Mouse (Mus musculus): ENCODE measurements around the gene AC124108.1. TPM values are rescaled to one million over a fixed set of nuclear protein-coding genes. Genes with fewer than 3 reads are reported as not detected.

AC124108.1 gene
- not detected in 2 replicates for polyA plus RNA-seq (2016; fragmentation: Nextera tagmentation; extraction: Ambion mirVana)

GRCm38 (mm10) chr1:132191093-132191785, at the start of gene AC124108.1, which contains the start of gene Lemd1:
Gene AC124108.1, plus strand, starts transcription at chr1:132191457.
Gene Lemd1, plus strand, starts transcription at chr1:132191431.
- Histone ChIP-seq H3K9ac (peak within 1 kb of the TSS; percentile 60; the same call in 1 of the 2 replicates), H3K9me3 (replicated peaks) (no peaks in the 10 kb centered on the region), H3K4me1 (replicated peaks) (peaks cover 42% of the 10 kb centered on the region), H3K36me3 (no peaks in the 10 kb centered on the region), H3K27ac (ENCODE audit: poor library complexity, severe bottlenecking) (no peak within 1 kb of the TSS), H3K4me3 (peak within 1 kb of the TSS; percentile 56), H3K4me2 (peak within 1 kb of the TSS; percentile 79), H3K27me3 (replicated peaks) (peaks cover 91% of the 10 kb centered on the region)
- ATAC-seq (ENCODE audit: insufficient number of reproducible peaks, low FRiP score), result no peak
- WGBS, result under 1% methylated on average over 34 of the region's 34 CpGs

DNA sequence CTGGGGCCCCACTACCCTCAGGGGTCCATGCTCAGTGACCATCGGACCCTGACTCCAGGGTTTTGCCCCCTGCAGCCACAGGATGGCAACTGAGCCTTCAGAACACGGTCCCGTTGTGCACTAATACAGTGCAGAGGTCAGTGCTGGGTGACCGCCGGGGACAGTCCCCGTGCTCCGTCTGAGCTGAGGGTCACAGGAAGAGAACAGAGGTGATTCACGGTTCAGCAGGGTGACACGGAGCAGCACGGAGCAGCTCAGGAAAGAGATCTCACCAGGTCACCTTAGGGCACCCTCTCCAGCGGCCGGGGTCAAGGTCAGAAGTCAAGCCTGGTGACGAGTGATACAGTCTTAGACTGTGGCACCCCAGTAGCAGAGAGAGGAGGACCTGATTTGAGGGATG, 49.5 kb upstream of the AC124108.1 start:
- H3K9me3 ChIP-seq (replicated peaks), result no peaks in the 10 kb centered on the region
- no peaks in the 10 kb centered on the region for H3K27me3 ChIP-seq (replicated peaks)
- H3K9ac ChIP-seq, result no peak overlapping the region
- no peak for ATAC-seq (ENCODE audit: insufficient number of reproducible peaks, low FRiP score)
- no peak overlapping the region for H3K27ac ChIP-seq (ENCODE audit: poor library complexity, severe bottlenecking)
- H3K4me3 ChIP-seq, result no peak overlapping the region
- peaks cover 24% of the 10 kb centered on the region for H3K4me1 ChIP-seq (replicated peaks)
- 67% methylated on average over 13 of the region's 13 CpGs for WGBS
- no peaks in the 10 kb centered on the region for H3K36me3 ChIP-seq
- H3K4me2 ChIP-seq, result no peak overlapping the region

GRCm38 (mm10) chr1:132143079-132143478, 48.2 kb upstream of the AC124108.1 start:
- Histone ChIP-seq H3K4me1 (replicated peaks) (peaks cover 19% of the 10 kb centered on the region), H3K9me3 (replicated peaks) (no peaks in the 10 kb centered on the region), H3K4me3 (no peak overlapping the region), H3K4me2 (no peak overlapping the region), H3K27me3 (replicated peaks) (no peaks in the 10 kb centered on the region), H3K27ac (ENCODE audit: poor library complexity, severe bottlenecking) (no peak overlapping the region), H3K9ac (no peak overlapping the region), H3K36me3 (no peaks in the 10 kb centered on the region)
- no peak for ATAC-seq (ENCODE audit: insufficient number of reproducible peaks, low FRiP score)
- 50% methylated on average over 5 of the region's 5 CpGs for WGBS

GRCm38 (mm10) chr1:132143730-132144129, 47.5 kb upstream of the AC124108.1 start:
- no peak overlapping the region for H3K4me2 ChIP-seq
- ATAC-seq (ENCODE audit: insufficient number of reproducible peaks, low FRiP score), result no peak
- no peaks in the 10 kb centered on the region for H3K36me3 ChIP-seq
- no peaks in the 10 kb centered on the region for H3K9me3 ChIP-seq (replicated peaks)
- 66% methylated on average over 4 of the region's 4 CpGs for WGBS
- peaks cover 12% of the 10 kb centered on the region for H3K4me1 ChIP-seq (replicated peaks)
- H3K27ac ChIP-seq (ENCODE audit: poor library complexity, severe bottlenecking), result no peak overlapping the region
- no peaks in the 10 kb centered on the region for H3K27me3 ChIP-seq (replicated peaks)
- H3K9ac ChIP-seq, result no peak overlapping the region
- H3K4me3 ChIP-seq, result no peak overlapping the region

- H3K4me1 ChIP-seq (replicated peaks), result peaks cover 11% of the 10 kb centered on the region
- no peak overlapping the region for H3K4me2 ChIP-seq
- H3K36me3 ChIP-seq, result no peaks in the 10 kb centered on the region
- H3K4me3 ChIP-seq, result no peak overlapping the region
- H3K27me3 ChIP-seq (replicated peaks), result no peaks in the 10 kb centered on the region
- no peak for ATAC-seq (ENCODE audit: insufficient number of reproducible peaks, low FRiP score)
- WGBS, result 56% methylated on average over 2 of the region's 2 CpGs
- H3K27ac ChIP-seq (ENCODE audit: poor library complexity, severe bottlenecking), result no peak overlapping the region
- H3K9ac ChIP-seq, result no peak overlapping the region
- H3K9me3 ChIP-seq (replicated peaks), result no peaks in the 10 kb centered on the region
Observed at GRCm38 (mm10) chr1:132144223-132144622, 47.0 kb upstream of the AC124108.1 start.

DNA sequence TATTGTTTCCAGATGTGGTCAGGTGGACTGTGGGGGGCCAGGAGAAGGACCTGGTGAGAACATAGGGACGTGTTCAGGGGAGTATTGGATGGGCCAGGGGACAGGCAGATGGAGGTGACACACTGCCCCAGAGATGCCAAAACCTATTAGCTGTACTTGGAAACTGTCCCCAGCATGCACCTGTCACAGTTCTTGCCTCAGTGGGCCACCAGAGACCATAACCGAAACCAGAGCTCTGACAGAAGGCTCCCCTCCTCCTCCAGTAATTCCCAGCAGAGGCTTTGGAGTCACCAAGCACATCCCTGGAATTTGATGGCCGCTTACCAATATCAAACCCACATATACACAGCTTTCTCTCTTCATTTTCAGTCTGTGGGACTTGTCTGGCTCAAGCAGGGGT, 46.4 kb upstream of the AC124108.1 start:
- WGBS, result 75% methylated on average over 3 of the region's 3 CpGs
- Histone ChIP-seq H3K36me3 (no peaks in the 10 kb centered on the region), H3K9ac (no peak overlapping the region), H3K27me3 (replicated peaks) (no peaks in the 10 kb centered on the region), H3K4me3 (no peak overlapping the region), H3K9me3 (replicated peaks) (no peaks in the 10 kb centered on the region), H3K27ac (ENCODE audit: poor library complexity, severe bottlenecking) (no peak overlapping the region), H3K4me2 (no peak overlapping the region), H3K4me1 (replicated peaks) (peaks cover 9% of the 10 kb centered on the region)
- ATAC-seq (ENCODE audit: insufficient number of reproducible peaks, low FRiP score), result no peak

DNA sequence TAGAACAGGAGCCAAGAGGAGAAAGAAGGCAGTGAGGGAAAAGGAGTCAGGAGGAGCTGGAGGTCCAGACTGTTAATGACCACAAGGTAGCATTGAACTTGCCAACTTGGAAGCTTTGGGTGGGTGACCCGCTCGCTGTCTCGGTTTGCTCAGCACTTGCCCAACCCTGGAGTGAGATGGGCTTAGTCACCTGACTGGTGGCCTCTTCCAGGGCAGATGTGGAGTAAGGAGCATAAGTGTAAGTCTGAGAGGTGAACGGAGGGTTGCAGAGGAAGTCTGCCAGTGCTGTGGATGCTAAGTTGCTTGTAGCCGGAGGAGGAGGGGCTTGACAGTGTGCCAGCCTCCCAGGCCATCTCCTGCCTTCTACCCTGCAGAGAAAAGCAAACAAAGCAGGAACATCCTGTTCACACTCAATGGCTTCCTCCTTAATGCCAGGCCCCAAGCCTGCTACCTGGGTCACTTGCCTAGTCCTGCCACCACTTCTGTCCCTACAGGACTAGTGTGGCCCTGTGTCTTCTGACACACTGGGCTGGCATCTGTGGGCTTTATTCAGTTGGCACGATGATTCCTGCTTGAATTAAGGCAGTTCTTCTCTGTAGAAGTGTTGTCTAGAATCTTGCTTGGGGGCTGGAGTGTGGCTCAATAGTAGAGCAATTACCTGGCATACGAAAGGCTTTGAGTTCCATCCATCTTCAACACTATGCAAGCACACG, 45.1 kb upstream of the AC124108.1 start:
- no peak overlapping the region for H3K27ac ChIP-seq (ENCODE audit: poor library complexity, severe bottlenecking)
- no peak overlapping the region for H3K4me2 ChIP-seq
- no peak overlapping the region for H3K9ac ChIP-seq
- no peak for ATAC-seq (ENCODE audit: insufficient number of reproducible peaks, low FRiP score)
- H3K36me3 ChIP-seq, result no peaks in the 10 kb centered on the region
- no peaks in the 10 kb centered on the region for H3K9me3 ChIP-seq (replicated peaks)
- H3K4me1 ChIP-seq (replicated peaks), result peaks cover 20% of the 10 kb centered on the region
- no peaks in the 10 kb centered on the region for H3K27me3 ChIP-seq (replicated peaks)
- H3K4me3 ChIP-seq, result no peak overlapping the region
- 78% methylated on average over 8 of the region's 8 CpGs for WGBS

- no peak overlapping the region for H3K4me3 ChIP-seq
- no peaks in the 10 kb centered on the region for H3K36me3 ChIP-seq
- WGBS, result 76% methylated on average over 2 of the region's 2 CpGs
- no peak overlapping the region for H3K4me2 ChIP-seq
- no peak overlapping the region for H3K9ac ChIP-seq
- H3K27me3 ChIP-seq (replicated peaks), result no peaks in the 10 kb centered on the region
- no peak for ATAC-seq (ENCODE audit: insufficient number of reproducible peaks, low FRiP score)
- H3K4me1 ChIP-seq (replicated peaks), result peaks cover 45% of the 10 kb centered on the region
- no peak overlapping the region for H3K27ac ChIP-seq (ENCODE audit: poor library complexity, severe bottlenecking)
- no peaks in the 10 kb centered on the region for H3K9me3 ChIP-seq (replicated peaks)
Observed at GRCm38 (mm10) chr1:132149410-132149809, 41.8 kb upstream of the AC124108.1 start.

DNA sequence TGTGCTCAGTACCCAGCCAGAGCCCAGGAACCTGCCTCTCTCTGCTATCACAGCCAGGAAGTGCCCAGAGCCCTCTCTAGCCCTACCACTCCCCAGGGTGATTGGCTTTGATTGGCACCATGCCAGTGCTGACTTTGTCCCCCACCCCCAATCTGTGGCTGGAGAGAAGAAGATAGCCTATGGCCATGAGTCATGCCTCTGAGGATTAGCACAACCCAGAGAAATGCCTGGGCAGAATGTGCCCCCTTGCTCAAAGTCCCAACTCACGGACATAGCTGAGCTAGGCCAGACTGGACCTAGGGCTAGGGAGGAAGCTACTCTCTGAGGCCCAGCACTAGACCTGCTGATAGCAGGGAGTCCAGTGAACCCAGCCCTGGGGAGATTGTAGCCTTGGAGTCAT, 41.1 kb upstream of the AC124108.1 start:
- Histone ChIP-seq H3K9me3 (replicated peaks) (no peaks in the 10 kb centered on the region), H3K36me3 (no peaks in the 10 kb centered on the region), H3K27me3 (replicated peaks) (no peaks in the 10 kb centered on the region), H3K4me2 (peak overlapping the region; percentile 6; the same call in 1 of the 2 replicates), H3K4me1 (replicated peaks) (peaks cover 45% of the 10 kb centered on the region), H3K4me3 (no peak overlapping the region), H3K9ac (peak overlapping the region; percentile 41; the same call in 1 of the 2 replicates), H3K27ac (ENCODE audit: poor library complexity, severe bottlenecking) (peak overlapping the region; percentile 62)
- peak; percentile 55 for ATAC-seq (ENCODE audit: insufficient number of reproducible peaks, low FRiP score)
- WGBS, result 10% methylated on average over 1 of the region's 1 CpGs

- no peak overlapping the region; the same call in 1 of the 2 replicates for H3K27ac ChIP-seq (ENCODE audit: poor library complexity, severe bottlenecking)
- ATAC-seq (ENCODE audit: insufficient number of reproducible peaks, low FRiP score), result no peak
- H3K9ac ChIP-seq, result no peak overlapping the region; the same call in 1 of the 2 replicates
- 67% methylated on average over 15 of the region's 15 CpGs for WGBS
- H3K4me1 ChIP-seq (replicated peaks), result peaks cover 45% of the 10 kb centered on the region
- no peaks in the 10 kb centered on the region for H3K27me3 ChIP-seq (replicated peaks)
- H3K4me3 ChIP-seq, result no peak overlapping the region
- no peaks in the 10 kb centered on the region for H3K9me3 ChIP-seq (replicated peaks)
- H3K36me3 ChIP-seq, result no peaks in the 10 kb centered on the region
- no peak overlapping the region for H3K4me2 ChIP-seq
Observed at GRCm38 (mm10) chr1:132150817-132151601, 40.2 kb upstream of the AC124108.1 start.

- Histone ChIP-seq H3K36me3 (no peaks in the 10 kb centered on the region), H3K4me1 (replicated peaks) (peaks cover 45% of the 10 kb centered on the region), H3K27ac (ENCODE audit: poor library complexity, severe bottlenecking) (no peak overlapping the region), H3K9me3 (replicated peaks) (no peaks in the 10 kb centered on the region), H3K9ac (no peak overlapping the region; the same call in 1 of the 2 replicates), H3K4me3 (no peak overlapping the region), H3K27me3 (replicated peaks) (no peaks in the 10 kb centered on the region), H3K4me2 (peak overlapping the region; percentile 26; the same call in 1 of the 2 replicates)
- 35% methylated on average over 2 of the region's 2 CpGs for WGBS
- no peak for ATAC-seq (ENCODE audit: insufficient number of reproducible peaks, low FRiP score)
Observed at GRCm38 (mm10) chr1:132151908-132152307, 39.3 kb upstream of the AC124108.1 start.
